Mouse (Mus musculus) ovary, adult 10 weeks (tissue): Measurements from ENCODE around the gene Tceanc2. TPM values are rescaled to one million over a fixed set of nuclear protein-coding genes. Genes with fewer than 3 reads are reported as not detected.

Source experiments
- polyA plus RNA-seq: library from polyadenylated mRNA; stranded (reverse); fragments of 350-450 nt; fragmentation: Illumina TruSeq; extraction: RNeasy Lipid Tissue Mini Kit (QIAGEN cat#74804); gene quantifications from one replicate; pipeline ENCODE4 v1.2.3, GENCODE M21; 2014

The Tceanc2 gene
- polyA plus RNA-seq, result 48.4 TPM

DNA sequence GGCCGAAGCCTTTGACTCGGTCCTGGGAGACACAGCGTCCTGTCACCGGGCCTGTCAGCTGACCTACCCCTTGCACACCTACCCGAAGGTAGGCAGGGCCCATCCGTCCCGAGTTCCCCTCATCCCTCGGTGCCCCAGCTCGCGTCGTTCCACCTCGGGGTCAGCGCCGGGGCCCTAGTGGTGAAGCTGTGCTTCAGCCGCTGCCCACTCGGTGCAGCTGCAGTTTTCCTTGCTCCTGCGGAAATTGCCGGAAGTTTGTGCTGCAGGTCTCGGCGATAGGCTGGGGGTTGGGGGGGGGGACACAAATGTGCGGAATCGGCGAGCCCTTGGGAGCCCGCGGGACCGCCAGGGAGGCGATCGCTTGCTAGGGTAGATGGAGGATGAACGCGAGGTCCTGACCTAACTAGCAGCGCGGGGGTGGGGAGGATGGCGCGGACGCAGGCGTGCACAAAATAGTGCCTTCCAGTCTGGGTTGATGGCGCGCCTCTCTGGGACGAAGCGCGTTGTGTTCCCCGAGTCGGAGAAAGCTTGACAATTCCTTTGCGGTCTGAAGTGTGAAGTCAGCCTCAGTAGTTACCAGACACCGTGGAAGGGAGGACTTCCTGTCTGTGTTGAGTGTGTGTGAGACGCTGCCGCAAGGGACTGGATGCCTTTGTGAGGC, at the start of gene Tceanc2:
Gene Tceanc2 (minus strand): TSS at position 287 of the 661 bp plus-strand sequence.

DNA sequence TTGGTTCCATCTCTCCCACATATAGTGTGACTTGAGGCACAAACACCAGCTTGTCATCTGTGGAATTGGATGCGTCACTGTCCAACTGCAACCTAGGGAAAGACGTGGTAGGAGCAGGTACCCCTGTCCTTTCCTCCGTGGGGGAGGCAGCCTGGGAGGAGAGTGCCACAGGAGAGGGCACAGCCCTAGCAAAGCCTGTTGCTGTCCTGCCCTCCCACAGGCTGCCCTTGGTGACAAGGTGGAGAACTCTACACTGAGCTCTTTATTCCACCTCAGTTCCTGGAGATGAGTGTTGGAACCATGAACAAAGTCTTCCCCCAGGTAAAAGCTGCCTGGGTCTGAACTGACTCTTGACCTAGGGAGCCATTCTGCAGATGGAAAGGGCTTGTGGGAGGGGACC, 30.0 kb upstream of the Tceanc2 start, which contains the start of gene Ldlrad1:
Gene Ldlrad1 (plus strand): TSS at position 301 of the 400 bp plus-strand sequence.

GRCm38 (mm10) chr4:107178182-107178829, 610 bp downstream of the Tceanc2 start, which contains the start of gene Tmem59:
TSS of gene Tmem59 (plus strand) at chr4:107178399.

DNA sequence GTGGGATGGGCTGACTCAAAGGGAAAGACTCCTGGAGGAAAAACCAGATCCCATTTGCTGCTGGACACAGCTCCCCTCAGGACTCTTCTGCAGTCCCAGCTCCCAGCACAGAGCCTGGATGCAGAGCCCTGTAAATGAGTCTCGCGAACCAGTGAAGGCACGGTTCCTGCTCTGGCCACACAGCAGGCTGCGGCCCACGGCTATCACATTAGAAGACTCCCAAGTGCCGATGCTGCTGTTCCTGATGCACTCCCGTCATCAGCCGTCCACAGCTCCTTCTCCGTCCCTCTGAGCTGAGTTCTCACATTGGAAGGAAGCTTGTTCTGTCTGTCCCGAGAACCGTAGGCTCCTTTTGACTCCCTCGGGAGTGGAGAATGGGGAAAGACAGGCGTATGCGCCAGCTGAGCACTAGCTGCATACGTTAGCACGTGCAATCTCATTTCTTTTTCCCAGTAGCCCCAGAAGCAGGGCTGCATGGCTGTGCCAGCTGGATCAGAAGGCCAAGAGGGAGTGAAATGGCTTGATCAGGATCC, 82.0 kb downstream of the Tceanc2 start, which contains the start of gene Cdcp2:
Gene Cdcp2 (plus strand): TSS at position 51 of the 533 bp plus-strand sequence.

Other genes with a start within 250 kb of the Tceanc2 start
- 21.8 TPM for gene Mrpl37, start 112.2 kb downstream of the Tceanc2 start, polyA plus RNA-seq
- gene Cyb5rl, start 112.1 kb downstream of the Tceanc2 start, polyA plus RNA-seq, result 1.5 TPM
- not detected for gene Cdcp2, start 82.2 kb downstream of the Tceanc2 start, polyA plus RNA-seq
- 644 TPM for gene Tmem59, start 717 bp downstream of the Tceanc2 start, polyA plus RNA-seq
- gene Ldlrad1, start 30.1 kb upstream of the Tceanc2 start, polyA plus RNA-seq, result not detected
- 52.7 TPM for gene Lrrc42, start 74.4 kb upstream of the Tceanc2 start, polyA plus RNA-seq
- 99.8 TPM for gene Hspb11, start 74.5 kb upstream of the Tceanc2 start, polyA plus RNA-seq
- gene Dio1, start 128.1 kb upstream of the Tceanc2 start, polyA plus RNA-seq, result 1.3 TPM
- gene Yipf1, start 135.2 kb upstream of the Tceanc2 start, polyA plus RNA-seq, result 36.7 TPM
- gene Ndc1, start 188.7 kb upstream of the Tceanc2 start, polyA plus RNA-seq, result 63.8 TPM